19 mouse cellular contexts compared by ENCODE assay signal in genomic region chr2:136351393-136352096, GRCm38 (mm10). TPM values are rescaled to one million over a fixed set of nuclear protein-coding genes. Genes with fewer than 3 reads are reported as not detected.
DNase-seq lines count a peak whose midpoint lies in the region; ATAC-seq and TF ChIP-seq lines count a peak whose summit lies in the region.
"Had no signal": no experiment of that assay in that cellular context is flagged by ENCODE, and none has a peak within 500 bp of the region (broad histone marks: within the 10 kb centered on the region; RNA-seq: fewer than 3 reads in every experiment).

No protein-coding gene starts in this region.

- no peak for ATAC-seq in embryonic facial prominence, embryonic 14.5 days (ENCODE audit: low read depth)
- ATAC-seq: midbrain, embryonic 16.5 days had no signal

- no peaks in the 10 kb centered on the region for H3K9me3 ChIP-seq in embryonic facial prominence, embryonic 14.5 days (ENCODE audit: control insufficient read depth, low read length)
- no peaks in the 10 kb centered on the region for H3K9me3 ChIP-seq in embryonic facial prominence, embryonic 10.5 days

- 58% methylated on average over 2 of the region's 2 CpGs for WGBS in embryonic facial prominence, embryonic 14.5 days
- WGBS in embryonic facial prominence, embryonic 10.5 days: 79% methylated on average over 2 of the region's 2 CpGs

- H3K4me3 ChIP-seq in embryonic facial prominence, embryonic 14.5 days (ENCODE audit: low read depth, low read length): no peak overlapping the region
- no peak overlapping the region for H3K4me3 ChIP-seq in embryonic facial prominence, embryonic 10.5 days

- H3K27me3 ChIP-seq in embryonic facial prominence, embryonic 14.5 days (replicated peaks; ENCODE audit: control insufficient read depth, insufficient read depth, low read length): no peaks in the 10 kb centered on the region
- H3K27me3 ChIP-seq in embryonic facial prominence, embryonic 10.5 days (replicated peaks; ENCODE audit: low read depth, poor library complexity, severe bottlenecking): no peaks in the 10 kb centered on the region

- H3K36me3 ChIP-seq in embryonic facial prominence, embryonic 14.5 days (ENCODE audit: control insufficient read depth, insufficient read depth, low read length): no peaks in the 10 kb centered on the region
- H3K36me3 ChIP-seq in embryonic facial prominence, embryonic 10.5 days (replicated peaks): no peaks in the 10 kb centered on the region

- TF ChIP-seq CTCF in brain, embryonic 14.5 days (IDR thresholded peaks at IDR 0.05; ENCODE audit: borderline replicate concordance, extremely low read depth, insufficient read depth, insufficient read length): no peak

- peak; percentile 1 for DNase-seq in embryonic facial prominence, embryonic 14.5 days (ENCODE audit: low spot score)
- DNase-seq in embryonic facial prominence, embryonic 10.5 days (ENCODE audit: low spot score): no peak
- DNase-seq in left cerebral cortex, postnatal 4 days: peak; percentile 7
- DNase-seq in left cerebral cortex, adult 11 months (ENCODE audit: low spot score): no peak
- peak; percentile 27 for DNase-seq in brain, embryonic 14.5 days (ENCODE audit: low read depth)
- peak; percentile 36 to 52 for DNase-seq in cerebellum, postnatal 25 days
- DNase-seq in urinary bladder, postnatal 36 days (ENCODE audit: low spot score in 2 of 2): no peak
- no peak for DNase-seq in ovary, adult 18-20 months (ENCODE audit: low spot score)
- DNase-seq: adrenal gland, postnatal 25 days; B cell, adult 2 months; gastrocnemius, postnatal 10 days; kidney, adult 9 months; lung, postnatal 10 days; thymus, postnatal 4 days had no signal

- TF ChIP-seq POLR2A in brain, embryonic 14.5 days (IDR thresholded peaks at IDR 0.05; ENCODE audit: borderline replicate concordance, extremely low read depth, insufficient read depth, insufficient read length, poor library complexity, severe bottlenecking): no peak

- H3K4me1 ChIP-seq in embryonic facial prominence, embryonic 14.5 days (ENCODE audit: control insufficient read depth, insufficient read depth, low read length): no peaks in the 10 kb centered on the region
- no peaks in the 10 kb centered on the region for H3K4me1 ChIP-seq in embryonic facial prominence, embryonic 10.5 days

- no peak overlapping the region for H3K27ac ChIP-seq in embryonic facial prominence, embryonic 14.5 days (replicated peaks; ENCODE audit: low read depth, low read length)
- H3K27ac ChIP-seq in embryonic facial prominence, embryonic 10.5 days (replicated peaks): no peak overlapping the region

- intact Hi-C loops in left cerebral cortex, postnatal 4 days (cut with DNase I): no loop called here

- no peak overlapping the region for H3K9ac ChIP-seq in embryonic facial prominence, embryonic 14.5 days (ENCODE audit: low read depth, low read length)

- no peak overlapping the region for H3K4me2 ChIP-seq in embryonic facial prominence, embryonic 14.5 days (ENCODE audit: low read depth, low read length)
- H3K4me2 ChIP-seq: heart, embryonic 11.5 days had no signal

RNA-seq across cellular contexts. Expression of gene Pak7, which starts 36.2 kb away (rescaled TPM):
- polyA plus RNA-seq in embryonic facial prominence, embryonic 14.5 days (2014; fragmentation: Nextera tagmentation; extraction: Ambion mirVana): 1.4 and 1.7 TPM in 2 replicates
- polyA plus RNA-seq in embryonic facial prominence, embryonic 10.5 days (2016; fragmentation: Nextera tagmentation; extraction: Ambion mirVana): 2.4 and 2.6 TPM in 2 replicates
- 10 to 100 TPM; 62.3 to 72.5 TPM for total RNA-seq in left cerebral cortex, postnatal 4 days (2021)
- 17.5 and 27.3 TPM in 2 replicates for polyA plus RNA-seq in brain, embryonic 14.5 days (2012; rRNA removed)
- total RNA-seq: common myeloid progenitor, adult 5-6 weeks; hematopoietic stem cell, adult 5-6 weeks; liver, adult 2 months had no signal
- polyA plus RNA-seq: liver, adult 2 months had no signal

Comparison
In these comparisons a context has a peak if more than half of its experiments do, and no peak if none do; other contexts are left out.
1. DNase-seq: peak in embryonic facial prominence, embryonic 14.5 days (single experiment), left cerebral cortex, postnatal 4 days (single experiment), brain, embryonic 14.5 days (single experiment) and cerebellum, postnatal 25 days (2 of 2); none in embryonic facial prominence, embryonic 10.5 days (single experiment), left cerebral cortex, adult 11 months (single experiment), urinary bladder, postnatal 36 days (0 of 2) and ovary, adult 18-20 months (single experiment).